Mouse (Mus musculus) common myeloid progenitor, adult 5-6 weeks (primary cell): ENCODE results near the gene Gm14496. TPM values are rescaled to one million over a fixed set of nuclear protein-coding genes. Genes with fewer than 3 reads are reported as not detected.
"Not testable (repeated sequence)": the region's sequence is repeated elsewhere in the genome, so short reads cannot be mapped to it uniquely, and the experiment has no call there.

Source experiments
- ATAC-seq: replicated peaks from 2 replicates; pipeline ENCODE4 v1.8.0; 2016; ENCODE audit warnings: low read depth, mild to moderate bottlenecking, moderate TSS enrichment, inconsistent platforms; ENCODE audit not compliant: poor library complexity, severe bottlenecking
- total RNA-seq: library from RNA; stranded (forward); fragments of 200-1000, 187-1606 nt; gene quantifications from 2 replicates; pipeline ENCODE4 v1.2.3, GENCODE M21; 2017

The Gm14496 gene
- total RNA-seq, result not detected in 2 replicates

DNA sequence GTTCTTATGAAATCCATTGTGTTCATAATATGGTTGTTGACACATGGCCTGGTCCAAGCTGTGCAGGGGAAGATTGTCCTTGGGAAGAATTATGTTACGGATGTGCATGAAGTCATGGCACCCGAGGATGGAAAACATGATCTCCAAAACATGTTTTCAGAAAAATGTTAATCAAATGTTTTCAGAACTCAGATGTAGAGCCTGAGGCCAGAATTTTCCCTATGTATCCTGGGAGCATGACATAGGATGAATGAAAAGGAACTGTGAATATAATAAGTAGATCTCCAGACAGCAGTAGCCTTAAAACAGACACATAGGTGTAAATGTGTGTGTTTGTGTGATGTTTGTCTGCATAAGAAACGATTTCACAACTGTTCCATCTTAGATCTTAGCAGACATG, at the start of gene Gm14496:
Gene Gm14496 (plus strand): TSS at position 301 of the 400 bp plus-strand sequence.
- no peak for ATAC-seq

- 0 out of 2 replicates have a peak, but pooled peaks have one; percentile 52 for ATAC-seq
These were observed 37.9 kb upstream of the Gm14496 start for GRCm38 (mm10) chr2:181952747-181953680.

GRCm38 (mm10) chr2:181968395-181968794, 22.5 kb upstream of the Gm14496 start:
- no peak for ATAC-seq

GRCm38 (mm10) chr2:181969187-181969586, 21.7 kb upstream of the Gm14496 start:
- ATAC-seq, result no peak

DNA sequence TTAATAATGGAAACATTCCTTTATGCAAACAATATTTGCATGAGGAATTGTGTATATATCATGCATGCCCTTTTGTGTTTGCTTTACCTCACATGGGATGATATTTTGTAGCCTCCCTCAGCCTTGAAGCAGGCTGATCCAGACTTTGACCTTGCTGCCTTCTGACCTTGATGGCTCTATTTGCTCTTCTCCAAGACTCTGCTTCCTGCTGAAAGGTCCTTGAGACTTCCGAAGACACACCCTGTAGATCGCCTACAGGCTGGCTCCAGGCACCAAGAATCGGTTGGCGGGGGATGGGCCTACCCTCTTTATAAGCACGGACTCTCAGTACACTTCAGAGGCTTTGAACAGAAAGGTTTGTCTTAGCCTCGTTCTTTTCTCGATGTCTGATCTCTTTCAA, 9.0 kb upstream of the Gm14496 start:
- ATAC-seq, result not testable (repeated sequence)

Other genes with a start within 250 kb of the Gm14496 start
- gene Myt1, start 227.8 kb upstream of the Gm14496 start, total RNA-seq, result not detected in 2 replicates
- gene Pcmtd2, start 153.3 kb upstream of the Gm14496 start, total RNA-seq, result 28.0 and 35.9 TPM in 2 replicates
- 39.3 and 50.7 TPM in 2 replicates for gene Polr3k, start 126.8 kb upstream of the Gm14496 start, total RNA-seq